Mouse (Mus musculus) testis, adult 2 months (tissue): ENCODE data around the gene Syn3. TPM values are rescaled to one million over a fixed set of nuclear protein-coding genes. Genes with fewer than 3 reads are reported as not detected.
A peak's percentile ranks its signal among the peaks of the same experiment; 100 is the strongest.

Source experiments
- H3K27ac ChIP-seq: fragments of 200-500 bp; 2 replicates; pipeline ENCODE4 v1.5.1; 2012; ENCODE audit warnings: low read depth, low read length; ENCODE audit not compliant: control insufficient read depth, insufficient read depth
- H3K27me3 ChIP-seq: fragments of 200-500 bp; 2 replicates; pipeline ENCODE4 v1.6.1; 2012; ENCODE audit warnings: mild to moderate bottlenecking, low read length, moderate library complexity; ENCODE audit not compliant: control insufficient read depth, insufficient read depth
- H3K36me3 ChIP-seq: fragments of 200-500 bp; 2 replicates; pipeline ENCODE4 v1.6.1; 2012; ENCODE audit warnings: mild to moderate bottlenecking, low read length; ENCODE audit not compliant: control insufficient read depth, insufficient read depth
- H3K4me1 ChIP-seq: fragments of 200-500 bp; 2 replicates; pipeline ENCODE4 v1.6.1; 2012; ENCODE audit warnings: low read length; ENCODE audit not compliant: control insufficient read depth, insufficient read depth
- H3K4me3 ChIP-seq: fragments of 200-500 bp; 2 replicates; pipeline ENCODE4 v1.5.1; 2012; ENCODE audit warnings: low read depth, mild to moderate bottlenecking, low read length, moderate library complexity, mixed read lengths; ENCODE audit not compliant: control insufficient read depth
- CTCF ChIP-seq: fragments of 200-500 bp; IDR thresholded peaks from 2 replicates; pipeline ENCODE4 v1.5.1; 2012; ENCODE audit warnings: low read depth, mild to moderate bottlenecking, inconsistent platforms, low read length, moderate library complexity; ENCODE audit not compliant: control insufficient read depth, insufficient read depth, insufficient replicate concordance
- POLR2A ChIP-seq: fragments of 200-500 bp; IDR thresholded peaks from 2 replicates; pipeline ENCODE4 v1.6.1; 2012; ENCODE audit warnings: low read depth, mild to moderate bottlenecking, inconsistent platforms, low read length, moderate library complexity; ENCODE audit not compliant: control insufficient read depth
- polyA plus RNA-seq: library from polyadenylated mRNA; depleted of rRNA; stranded (reverse); fragments of >200 nt; gene quantifications from 2 replicates; pipeline ENCODE4 v1.2.3, GENCODE M21; 2012

The Syn3 gene
- polyA plus RNA-seq, 1 experiment, result 0.84 TPM

DNA sequence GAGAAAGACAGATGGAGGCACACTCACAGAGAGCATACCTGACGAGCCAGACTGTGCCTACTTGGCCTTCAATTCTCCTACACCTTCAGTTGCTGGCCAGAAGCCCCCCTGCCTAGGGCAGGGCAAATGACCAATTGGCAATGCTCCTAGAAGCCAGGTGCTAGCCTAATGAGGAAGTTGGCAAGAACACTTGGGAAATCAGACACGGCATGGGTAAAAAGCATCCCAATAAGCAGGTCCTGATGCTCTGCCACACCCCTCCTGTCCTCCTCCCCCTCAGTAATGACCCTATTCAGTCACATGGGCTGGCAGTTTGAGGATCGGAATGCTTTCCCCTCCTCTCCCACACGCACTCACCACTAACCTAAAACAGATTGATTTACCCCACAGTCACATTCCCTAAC lies 19.0 kb downstream of the Syn3 start:
- H3K27me3 ChIP-seq, result no peaks in the 10 kb centered on the region
- H3K27ac ChIP-seq, result no peak overlapping the region
- no peak overlapping the region for H3K4me3 ChIP-seq

DNA sequence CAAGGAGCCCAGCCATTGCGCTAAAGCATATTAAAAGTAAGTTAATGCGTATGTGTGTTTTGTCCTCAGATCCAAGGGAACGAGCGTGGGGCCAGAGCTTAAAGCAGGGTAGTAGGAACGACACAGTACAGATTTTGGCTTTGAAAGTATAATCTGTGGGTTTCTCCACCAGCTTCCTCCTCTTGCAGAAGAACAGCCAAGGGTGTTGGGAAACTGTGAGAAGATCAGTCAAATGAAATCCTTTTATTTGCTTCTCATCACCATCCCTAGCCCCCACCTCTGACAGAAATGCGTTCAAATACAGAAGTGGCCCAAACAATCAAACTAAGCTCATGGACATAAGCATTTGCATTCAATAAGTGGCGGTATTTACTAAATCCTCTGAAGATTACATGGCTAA lies 22.0 kb downstream of the Syn3 start:
- TF ChIP-seq POLR2A (no peak), CTCF (no peak)
- Histone ChIP-seq H3K27ac (no peak overlapping the region), H3K27me3 (no peaks in the 10 kb centered on the region), H3K4me1 (no peaks in the 10 kb centered on the region), H3K4me3 (no peak overlapping the region), H3K36me3 (no peaks in the 10 kb centered on the region)

More for the DNA sequence above, 19.0 kb downstream of the Syn3 start:
- no peaks in the 10 kb centered on the region for H3K4me1 ChIP-seq
- TF ChIP-seq POLR2A, result no peak
- no peak for TF ChIP-seq CTCF
- no peaks in the 10 kb centered on the region for H3K36me3 ChIP-seq

DNA sequence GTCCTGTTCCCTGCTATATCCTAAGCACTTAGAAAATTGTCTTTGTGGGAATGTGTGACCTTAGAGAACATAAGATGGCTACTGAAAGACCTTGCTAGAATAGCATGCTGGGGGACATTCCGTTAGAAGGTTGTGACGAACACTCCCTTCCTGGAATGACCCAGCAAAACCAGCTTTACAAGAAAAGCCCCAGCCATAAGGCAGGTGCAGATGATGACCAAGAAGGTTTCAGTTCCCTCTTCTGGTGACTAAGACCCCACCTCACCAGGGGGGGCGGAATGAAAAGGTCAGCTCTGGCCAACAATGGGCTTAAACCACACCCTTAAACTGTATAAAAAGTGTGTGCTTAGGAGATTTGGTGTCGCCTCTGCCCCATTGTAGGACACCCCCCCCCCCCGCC lies 23.4 kb downstream of the Syn3 start:
- H3K27ac ChIP-seq, result no peak overlapping the region
- H3K4me3 ChIP-seq, result no peak overlapping the region
- H3K36me3 ChIP-seq, result no peaks in the 10 kb centered on the region
- H3K4me1 ChIP-seq, result no peaks in the 10 kb centered on the region
- TF ChIP-seq CTCF, result no peak
- no peak for TF ChIP-seq POLR2A
- no peaks in the 10 kb centered on the region for H3K27me3 ChIP-seq

DNA sequence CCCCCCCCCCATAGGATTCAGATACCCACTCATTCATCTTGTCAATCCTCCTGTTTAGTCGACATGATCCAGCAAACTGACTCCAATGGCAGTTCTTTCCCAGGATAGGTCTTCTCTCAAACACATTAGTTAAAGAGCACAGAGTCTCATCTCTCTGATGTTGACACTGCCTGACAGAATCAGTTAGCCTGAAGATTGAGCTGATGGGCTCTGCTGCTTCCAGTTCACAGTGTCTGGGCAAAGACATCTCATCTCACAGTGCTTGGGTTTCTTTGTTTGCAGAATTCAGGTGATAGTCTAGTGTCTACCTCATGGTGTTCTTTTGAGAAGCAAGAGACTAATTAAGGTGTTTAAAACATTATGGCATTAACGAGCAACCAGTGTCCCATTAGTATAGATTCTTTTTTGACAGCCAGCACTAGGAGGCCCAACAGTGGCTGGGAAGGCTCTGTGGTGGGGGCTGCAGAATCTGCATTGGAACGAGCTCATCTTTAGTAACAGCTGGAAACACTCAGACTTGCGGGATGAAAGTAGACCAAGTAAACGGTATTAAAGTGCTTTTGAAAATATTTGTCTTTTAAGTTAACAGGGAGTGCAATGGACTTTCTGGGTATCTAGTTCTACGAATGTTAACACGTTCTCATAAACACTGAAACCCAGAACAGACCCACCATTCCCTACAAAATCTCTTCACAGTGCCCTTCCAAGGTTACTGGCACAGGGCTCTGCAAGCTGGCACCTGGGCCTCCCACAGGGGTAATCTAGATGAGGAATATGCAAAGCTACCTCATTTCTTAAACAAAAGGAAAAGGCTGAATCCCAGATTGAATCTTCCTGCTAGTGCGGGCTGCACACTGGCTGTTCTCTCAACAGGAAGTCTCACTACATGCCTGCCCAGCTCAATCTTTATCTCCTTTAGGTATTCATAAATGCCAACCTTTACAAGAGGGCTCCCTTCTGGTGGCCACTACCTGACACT lies 24.2 kb downstream of the Syn3 start:
- TF ChIP-seq CTCF, result no peak
- no peak for TF ChIP-seq POLR2A
- no peaks in the 10 kb centered on the region for H3K27me3 ChIP-seq

DNA sequence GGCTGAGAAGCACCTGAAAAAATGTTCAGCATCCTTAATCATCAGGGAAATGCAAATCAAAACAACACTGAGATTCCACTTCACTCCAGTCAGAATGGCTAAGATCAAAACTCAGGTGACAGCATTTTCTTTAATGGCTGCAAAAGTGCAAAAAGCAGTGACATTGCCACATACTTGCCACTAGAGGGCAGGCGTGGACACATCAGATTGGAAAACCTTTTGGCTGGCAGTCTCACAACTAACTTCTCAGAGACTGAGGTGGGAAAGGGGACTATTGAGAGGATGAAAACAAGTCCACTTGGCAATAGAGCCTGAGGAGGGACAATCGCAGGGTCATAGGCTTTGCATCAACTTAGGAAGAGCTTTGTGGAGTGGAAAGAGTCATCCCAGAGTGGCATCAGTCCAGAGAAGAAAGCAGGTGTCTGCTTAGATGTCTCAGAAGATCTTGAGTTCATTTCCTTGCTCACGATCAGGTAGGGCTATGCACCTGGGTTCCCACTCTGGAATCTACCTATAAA lies 25.0 kb downstream of the Syn3 start:
- no peak overlapping the region for H3K4me3 ChIP-seq
- H3K27me3 ChIP-seq, result no peaks in the 10 kb centered on the region
- H3K36me3 ChIP-seq, result no peaks in the 10 kb centered on the region
- no peak for TF ChIP-seq POLR2A
- peak; percentile 31; the same call in 1 of the 2 replicates for TF ChIP-seq CTCF
- no peaks in the 10 kb centered on the region for H3K4me1 ChIP-seq
- no peak overlapping the region for H3K27ac ChIP-seq

More for the DNA sequence above, 24.2 kb downstream of the Syn3 start:
- Histone ChIP-seq H3K4me1 (no peaks in the 10 kb centered on the region), H3K4me3 (no peak overlapping the region), H3K27ac (no peak overlapping the region), H3K36me3 (no peaks in the 10 kb centered on the region)

DNA sequence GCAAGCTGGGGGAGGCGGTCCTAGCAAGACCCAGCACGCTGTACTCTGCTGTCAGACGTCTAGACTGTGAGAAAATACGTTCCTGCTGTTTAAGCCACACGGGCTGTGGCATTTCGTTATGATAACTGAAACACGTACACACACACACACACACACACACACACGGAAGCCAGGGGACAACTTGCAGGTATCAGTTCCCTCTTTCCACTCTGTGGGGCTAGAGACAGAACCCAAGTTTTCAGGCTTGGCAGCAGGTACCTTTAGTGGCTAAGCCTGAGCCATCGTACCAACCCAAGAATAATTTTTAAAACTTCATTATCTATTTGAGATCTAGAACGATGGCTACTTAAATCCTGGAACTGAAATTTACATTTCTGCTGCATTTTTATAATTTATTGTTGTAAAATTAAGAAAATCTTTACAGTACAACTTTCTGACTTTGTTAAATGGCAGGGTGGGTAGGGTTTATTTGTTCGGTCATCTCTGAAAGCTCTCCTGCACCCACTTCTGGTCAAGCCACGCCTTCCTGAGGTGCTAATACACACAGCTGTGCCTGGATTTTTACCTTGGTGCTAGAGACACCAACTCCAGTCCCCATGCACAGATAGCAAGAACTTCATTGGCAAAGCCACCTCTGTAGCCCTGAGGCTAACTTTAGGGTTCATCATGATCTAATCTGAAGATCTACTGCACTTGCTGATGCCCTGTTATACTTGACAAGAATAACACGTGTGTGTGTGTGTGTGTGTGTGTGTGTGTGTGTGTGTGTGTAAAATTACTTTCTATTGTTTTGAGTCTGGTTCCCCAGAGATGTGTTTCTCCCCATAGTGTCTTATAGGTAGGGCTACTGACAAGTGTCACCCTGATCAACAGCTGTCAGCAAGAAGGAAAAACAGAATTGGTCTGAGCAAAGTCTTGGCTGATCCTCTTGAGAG lies 29.8 kb downstream of the Syn3 start:
- H3K27me3 ChIP-seq, result no peaks in the 10 kb centered on the region
- no peaks in the 10 kb centered on the region for H3K36me3 ChIP-seq
- H3K4me1 ChIP-seq, result no peaks in the 10 kb centered on the region
- no peak overlapping the region for H3K27ac ChIP-seq
- no peak overlapping the region for H3K4me3 ChIP-seq
- no peak for TF ChIP-seq CTCF
- TF ChIP-seq POLR2A, result no peak

DNA sequence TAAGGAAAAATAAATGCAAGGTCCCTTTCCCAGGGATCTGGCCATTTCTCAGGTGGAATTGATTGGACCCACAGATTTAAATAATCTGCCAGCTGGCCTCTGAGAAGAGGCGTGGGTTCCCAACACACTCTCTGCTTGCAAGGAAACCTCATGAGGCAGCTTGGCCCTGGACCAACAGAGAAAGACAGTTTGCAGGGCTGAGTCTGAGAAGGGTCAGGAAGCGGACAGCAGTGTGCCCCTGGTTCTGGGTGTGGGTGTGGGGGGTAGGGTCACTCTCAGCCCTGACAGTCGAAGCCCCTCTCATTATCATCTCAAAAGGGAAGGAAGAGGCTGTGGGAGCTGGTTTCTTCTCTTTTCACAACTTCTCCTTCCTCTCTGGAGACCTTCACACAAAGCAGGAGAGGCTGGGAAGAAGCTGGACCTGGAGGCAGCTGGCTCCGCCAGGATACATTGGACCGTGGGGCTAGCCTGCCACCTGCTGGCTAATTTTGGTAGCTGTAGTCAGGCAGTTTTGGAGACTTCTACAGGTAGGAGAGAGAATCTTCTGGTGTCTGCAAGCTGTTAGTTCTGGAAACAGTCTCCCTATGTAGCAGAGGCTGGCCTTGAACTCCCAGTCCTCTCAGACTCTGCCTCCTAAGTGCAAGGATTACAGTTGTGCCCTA lies 35.0 kb downstream of the Syn3 start:
- no peaks in the 10 kb centered on the region for H3K4me1 ChIP-seq
- H3K36me3 ChIP-seq, result no peaks in the 10 kb centered on the region
- TF ChIP-seq CTCF, result peak; percentile 72; the same call in 1 of the 2 replicates
- TF ChIP-seq POLR2A, result no peak
- H3K4me3 ChIP-seq, result no peak overlapping the region
- no peak overlapping the region for H3K27ac ChIP-seq
- no peaks in the 10 kb centered on the region for H3K27me3 ChIP-seq
